Mouse (Mus musculus) cerebellum, postnatal 10 days (tissue): ENCODE measurements at regions not wholly inside any gene's neighbourhood (a gene's known extent, or its start where the extent isn't known, plus 50 kb on each side); places are given as distances from the start of the nearest gene placed in this dataset.

ENCODE experiments used
- DNase-seq, 2 experiments: peaks; one replicate each; pipeline ENCODE4 v3.0.0; 2021; ENCODE audit warnings: mixed read lengths in 2 of 2

- DNase-seq: no peak
These were observed 650.6 kb downstream of the Pdcd6ip start for GRCm38 (mm10) chr9:113057415-113057814.

GRCm38 (mm10) chr9:113044556-113045178 is 663.4 kb downstream of the Pdcd6ip start:
- DNase-seq: peak; percentile 77 to 86

DNA sequence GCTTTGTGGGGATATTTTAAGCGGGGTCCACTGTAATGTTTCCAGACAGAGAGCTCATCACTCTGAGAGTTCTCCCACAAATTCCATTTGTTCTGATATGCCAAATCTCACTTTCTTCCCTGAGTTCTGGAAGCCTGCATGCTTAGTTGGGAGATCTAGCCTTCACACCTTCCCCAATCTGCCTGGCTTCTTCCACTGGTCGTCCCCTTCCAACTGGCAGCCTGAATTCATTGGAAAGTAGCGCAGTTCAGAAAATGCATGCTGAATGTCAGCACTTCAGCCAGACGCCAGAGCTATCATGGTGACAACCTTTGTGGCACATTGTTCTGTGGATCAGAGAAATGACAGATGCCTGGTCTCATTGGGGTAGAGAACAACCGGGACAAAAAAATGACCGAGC is 667.2 kb downstream of the Pdcd6ip start:
- no peak for DNase-seq

- peak; percentile 67 to 79 for DNase-seq
These were observed 674.1 kb downstream of the Pdcd6ip start for GRCm38 (mm10) chr9:113033996-113034395.

DNA sequence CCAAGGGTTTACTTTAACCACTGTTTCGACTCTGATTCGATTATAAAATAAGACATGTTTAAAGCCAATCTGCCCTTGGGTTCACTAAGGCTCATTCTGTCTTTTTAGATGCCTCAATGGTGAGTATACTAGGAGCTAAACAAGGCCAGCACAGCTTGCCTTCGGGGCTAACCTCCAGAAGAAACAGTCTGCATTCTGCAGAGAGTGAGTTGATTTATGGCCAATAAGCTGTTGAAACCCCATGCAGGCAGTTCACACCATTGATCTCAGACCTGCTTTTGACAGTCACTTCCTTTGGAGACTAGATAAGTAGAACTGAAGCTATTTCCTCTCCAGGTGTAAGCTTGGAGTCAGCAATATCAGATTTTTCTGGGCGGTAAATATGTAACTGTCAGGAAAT is 679.0 kb downstream of the Pdcd6ip start:
- DNase-seq: peak; percentile 26 to 28

- DNase-seq: no peak
These were observed 681.2 kb downstream of the Pdcd6ip start for GRCm38 (mm10) chr9:113026904-113027193.

GRCm38 (mm10) chr9:113026096-113026903 is 681.8 kb downstream of the Pdcd6ip start:
- peak in 1 of 2 experiments; percentile 45 for DNase-seq

DNA sequence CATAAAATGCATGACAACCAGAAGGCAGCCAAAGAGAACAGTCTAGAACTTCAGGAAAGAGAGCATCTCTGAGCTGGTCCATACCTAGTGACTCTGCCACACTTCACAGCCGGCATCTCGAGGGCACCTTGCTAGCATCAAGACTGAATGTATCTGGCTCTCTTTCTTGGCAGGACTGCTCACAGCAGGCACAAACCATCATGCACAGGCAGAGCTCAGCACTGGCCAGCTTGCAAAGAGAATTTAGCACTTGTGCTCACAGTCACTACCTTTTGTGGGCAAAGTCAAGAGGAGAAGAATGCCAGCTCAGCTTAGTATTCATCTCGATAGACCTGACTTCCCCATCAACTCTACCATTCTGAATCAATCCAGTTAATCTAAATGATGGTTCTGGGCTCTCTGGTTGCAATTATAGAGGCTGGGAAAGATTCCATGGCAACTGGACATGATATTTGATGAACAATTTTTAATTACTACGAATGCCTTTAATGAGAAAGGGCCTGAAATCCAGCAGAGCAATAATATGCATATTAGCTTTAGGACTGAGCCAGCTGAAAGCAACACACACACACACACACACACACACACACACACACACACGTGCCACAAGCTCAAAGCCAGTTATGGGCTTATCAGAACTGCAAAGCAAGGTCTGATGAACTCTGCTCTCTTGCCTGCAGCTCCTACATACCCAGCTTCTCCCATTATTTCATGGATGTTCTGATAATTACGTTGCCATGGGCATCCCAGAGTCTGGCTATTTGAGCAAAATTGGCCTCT is 686.0 kb downstream of the Pdcd6ip start:
- DNase-seq: peak; percentile 61 to 82

DNA sequence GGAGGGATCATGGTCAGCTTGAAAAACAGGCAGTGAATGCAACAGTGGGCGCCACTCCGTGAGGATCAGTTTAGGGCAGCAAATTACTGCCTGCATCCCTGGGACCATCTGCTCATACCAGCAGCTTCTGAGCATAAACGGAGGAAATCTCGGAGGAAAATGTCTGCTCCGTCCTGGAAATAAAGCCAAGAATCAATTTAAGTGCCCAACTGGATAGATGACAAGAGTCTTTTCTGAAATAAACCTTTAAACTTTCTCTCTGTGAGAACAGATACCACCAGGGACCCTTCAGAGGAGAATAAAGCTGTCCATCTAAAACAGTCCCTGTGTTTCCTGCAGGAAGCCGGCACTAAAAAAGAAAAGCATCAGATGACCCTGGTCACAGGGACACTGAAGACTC is 688.5 kb downstream of the Pdcd6ip start:
- peak; percentile 66 to 75 for DNase-seq

- no peak for DNase-seq
These were observed 700.0 kb downstream of the Pdcd6ip start for GRCm38 (mm10) chr9:113008106-113008505.

DNA sequence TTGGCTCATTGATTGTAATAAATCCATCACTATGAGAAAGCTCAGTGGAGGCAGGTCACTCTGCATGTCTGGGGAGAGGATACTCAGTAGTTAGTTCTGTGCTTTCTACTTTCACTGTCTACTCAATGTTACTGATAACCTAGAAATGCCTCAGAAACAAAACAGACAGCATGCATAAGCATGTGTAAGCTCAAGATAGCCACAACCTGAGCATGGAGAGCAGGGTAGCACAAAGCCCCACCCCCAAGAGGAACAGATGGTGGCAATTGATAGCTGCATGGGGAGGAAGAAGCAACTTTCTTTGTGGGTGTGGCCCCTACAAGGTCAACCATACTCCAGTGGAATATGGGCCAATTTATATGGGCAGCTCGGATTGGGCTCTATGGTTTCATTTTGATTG is 711.9 kb downstream of the Pdcd6ip start:
- no peak for DNase-seq

DNA sequence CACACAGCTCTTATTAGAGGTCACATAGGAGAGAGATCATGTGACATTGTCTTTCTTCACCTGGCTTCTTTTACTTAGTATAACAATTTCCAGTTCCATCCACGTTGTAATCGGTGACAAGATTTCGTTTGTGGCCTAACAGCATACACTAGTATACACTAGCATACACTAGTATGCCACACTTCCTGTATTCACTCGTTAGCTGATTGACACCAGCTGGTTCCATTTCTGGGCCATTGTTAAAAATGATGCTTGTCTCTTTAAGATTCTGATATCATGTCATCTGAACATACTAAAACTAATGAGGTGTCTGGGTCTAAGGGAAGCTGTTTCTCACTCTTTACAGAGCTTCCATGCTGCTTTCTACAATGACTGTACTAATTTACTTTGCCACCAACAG is 713.3 kb downstream of the Pdcd6ip start:
- no peak for DNase-seq

DNA sequence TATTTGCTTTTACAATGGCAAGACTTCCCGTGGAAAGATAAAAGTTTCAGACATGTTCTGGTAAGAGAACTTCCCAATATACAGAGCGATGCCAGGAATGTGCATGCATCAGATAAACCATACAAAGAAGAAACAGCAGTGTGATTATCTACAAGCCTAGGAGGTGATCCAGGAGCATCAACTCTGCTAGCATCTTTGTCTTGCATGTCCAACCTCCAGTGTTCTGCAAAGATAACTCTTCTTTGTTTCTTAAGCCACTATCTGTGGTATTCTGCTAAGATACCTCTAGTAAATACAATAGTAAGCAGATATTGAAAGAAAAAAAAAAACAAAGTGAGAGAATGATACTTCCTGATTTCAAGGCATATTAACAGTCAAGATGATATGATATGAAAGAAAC is 714.4 kb downstream of the Pdcd6ip start:
- no peak for DNase-seq

GRCm38 (mm10) chr9:112992937-112993336 is 715.1 kb downstream of the Pdcd6ip start:
- DNase-seq: no peak

- no peak for DNase-seq
These were observed 724.7 kb downstream of the Pdcd6ip start for GRCm38 (mm10) chr9:112983353-112983752.

DNA sequence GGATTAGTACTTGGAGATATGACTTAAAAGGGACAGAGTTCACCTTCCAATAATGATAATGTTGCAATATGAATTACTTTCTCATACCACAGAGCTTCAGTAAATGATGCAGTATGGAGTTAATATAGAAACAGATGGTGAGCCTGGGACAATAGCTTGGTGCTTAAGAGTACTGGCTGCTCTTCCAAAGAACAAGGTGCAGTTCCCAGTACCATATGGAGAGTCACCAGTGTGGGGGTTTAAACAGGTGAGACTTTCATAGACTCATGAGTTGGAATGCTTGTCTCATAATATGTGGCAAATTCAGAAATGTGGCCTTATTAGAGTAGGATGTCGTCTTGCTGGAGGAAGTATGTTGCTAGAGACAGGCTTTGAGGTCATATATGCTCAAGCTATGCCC is 715.8 kb upstream of the Arpp21 start:
- no peak for DNase-seq

DNA sequence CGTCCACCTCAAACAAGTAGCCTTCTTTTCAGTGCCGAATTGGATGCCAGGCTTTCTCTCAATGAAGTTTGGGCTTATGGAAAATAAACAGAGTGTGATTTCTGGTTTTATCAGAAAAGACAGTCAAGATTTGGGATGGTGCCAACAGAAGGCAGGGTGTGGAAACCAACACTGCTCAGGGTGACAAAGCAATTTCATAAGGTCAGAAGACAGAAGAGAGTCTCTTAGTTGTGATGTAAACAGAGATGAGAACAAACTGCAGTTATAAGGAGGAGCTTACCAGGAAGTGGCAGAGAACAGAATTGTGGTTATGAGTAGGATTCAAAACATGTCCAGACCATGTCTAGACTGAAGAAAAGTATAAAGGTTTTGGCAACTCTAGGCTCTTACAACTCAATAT is 714.3 kb upstream of the Arpp21 start:
- DNase-seq: peak; percentile 5 to 24

GRCm38 (mm10) chr9:112938781-112939180 is 703.0 kb upstream of the Arpp21 start:
- DNase-seq: no peak

- DNase-seq: peak; percentile 46 to 74
These were observed 673.8 kb upstream of the Arpp21 start for GRCm38 (mm10) chr9:112909311-112910101.

DNA sequence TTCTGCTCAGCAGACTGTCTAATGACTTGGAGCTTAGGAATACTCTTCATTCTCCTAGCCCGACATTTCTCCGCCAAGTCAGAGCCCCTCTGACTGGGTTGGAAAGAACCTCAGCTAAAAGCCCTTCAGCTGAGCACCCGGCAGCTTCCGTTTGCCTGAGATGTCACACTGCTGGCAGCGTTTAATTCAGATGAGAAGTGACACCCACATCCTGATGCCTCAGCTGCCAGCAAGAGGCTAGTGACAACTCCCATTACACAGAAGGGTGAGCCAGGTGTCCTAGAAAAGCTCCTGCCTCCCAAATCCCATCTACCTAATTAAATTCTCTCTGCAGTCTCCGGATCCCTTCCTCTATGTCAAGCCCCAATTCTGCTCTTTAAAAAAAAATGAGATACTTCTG is 670.2 kb upstream of the Arpp21 start:
- DNase-seq: peak in 1 of 2 experiments; percentile 14

DNA sequence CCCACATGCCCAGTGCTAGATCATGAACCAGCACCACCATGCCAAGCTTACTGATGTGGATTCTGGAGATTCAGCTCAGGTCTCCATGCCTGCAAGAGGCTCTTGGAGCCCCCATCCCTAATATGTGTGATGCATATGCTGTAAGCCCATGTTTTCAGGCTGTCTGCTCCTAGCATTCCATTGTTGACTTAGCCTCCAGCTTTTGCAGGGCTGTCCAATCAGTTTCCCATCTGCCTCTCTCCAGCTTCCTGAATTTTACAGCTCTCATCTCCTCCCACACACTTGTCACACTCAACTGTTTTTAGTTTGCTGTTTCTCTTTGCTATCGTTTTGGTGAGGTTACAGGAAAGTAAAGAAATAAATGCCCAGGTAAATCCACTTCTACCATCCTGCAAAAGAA is 629.2 kb upstream of the Arpp21 start:
- peak; percentile 9 to 13 for DNase-seq

DNA sequence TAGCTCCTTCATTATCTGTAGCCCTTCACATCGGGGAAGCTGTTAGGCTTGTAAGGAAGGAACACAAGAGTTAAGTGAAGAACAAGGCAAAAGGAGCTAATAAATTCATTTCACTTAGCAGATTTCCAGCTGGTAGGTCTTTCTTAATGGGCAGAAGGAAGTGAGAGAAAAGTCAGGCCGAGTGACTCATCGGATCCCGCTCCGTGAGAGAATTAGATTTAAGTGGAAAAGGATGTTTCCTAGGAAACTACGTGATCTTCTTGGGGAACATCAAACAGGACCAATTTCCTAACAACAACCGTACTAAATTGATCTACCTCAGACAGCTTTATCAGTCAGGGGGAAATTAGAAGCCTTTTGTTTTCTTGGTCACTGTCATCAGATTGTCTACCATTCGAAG is 625.4 kb upstream of the Arpp21 start:
- no peak for DNase-seq

- peak in 1 of 2 experiments; percentile 16 for DNase-seq
These were observed 624.7 kb upstream of the Arpp21 start for GRCm38 (mm10) chr9:112860307-112860893.
